Mouse (Mus musculus) T-cell, adult 66 days (primary cell): Measurements from ENCODE around the gene Stradb. TPM values are rescaled to one million over a fixed set of nuclear protein-coding genes. Genes with fewer than 3 reads are reported as not detected.

Source experiments
- total RNA-seq, 2 experiments: library from RNA; stranded (reverse); gene quantifications; 3 replicates in 1 of 2; 4 replicates in 1 of 2; pipeline ENCODE4 v1.2.4; 2023

Stradb gene
- total RNA-seq: 10 to 100 TPM; 10.4 to 12.4 TPM

GRCm38 (mm10) chr1:58973366-58974221 lies at the start of gene Stradb, which contains the start of gene Trak2:
TSS of gene Stradb (plus strand) at chr1:58973522.
TSS of gene Trak2 (minus strand) at chr1:58973430.

Other genes with a start within 250 kb of the Stradb start
- 100 to 1,000 TPM; 111 to 114 TPM for gene Casp8, start 178.1 kb upstream of the Stradb start, total RNA-seq
- gene Trak2, start 92 bp upstream of the Stradb start, total RNA-seq: 10 to 100 TPM; 69.4 to 74.4 TPM
- gene C2cd6, start 121.4 kb downstream of the Stradb start, total RNA-seq: not detected
- 1 to 10 TPM; 3.8 to 8.0 TPM for gene Tmem237, start 146.9 kb downstream of the Stradb start, total RNA-seq
- gene Mpp4, start 189.9 kb downstream of the Stradb start, total RNA-seq: 1 to 10 TPM; 1.0 to 1.9 TPM